Mouse (Mus musculus) forebrain, embryonic 15.5 days (tissue): Measurements from ENCODE around the gene Trmt13. TPM values are rescaled to one million over a fixed set of nuclear protein-coding genes. Genes with fewer than 3 reads are reported as not detected.

Experiments used
- ATAC-seq: fragments of 200-750 bp; cut with Nextera tagmentation; replicated peaks from 2 replicates; pipeline ENCODE4 v1.8.0; 2017; ENCODE audit warnings: mild to moderate bottlenecking, moderate TSS enrichment, moderate library complexity
- H3K27ac ChIP-seq: fragments of 300-500 bp; sonication (generic); replicated peaks from 2 replicates; pipeline ENCODE4 v1.5.1; 2015; ENCODE audit warnings: mild to moderate bottlenecking, inconsistent platforms
- H3K27me3 ChIP-seq: fragments of 300-500 bp; sonication (generic); 2 replicates; pipeline ENCODE4 v1.6.1; 2015; ENCODE audit warnings: inconsistent platforms
- H3K36me3 ChIP-seq: fragments of 300-500 bp; sonication (generic); 2 replicates; pipeline ENCODE4 v1.6.1; 2015; ENCODE audit warnings: mild to moderate bottlenecking, inconsistent platforms
- H3K4me1 ChIP-seq: fragments of 300-500 bp; sonication (generic); 2 replicates; pipeline ENCODE4 v1.6.1; 2015; ENCODE audit warnings: inconsistent platforms
- H3K4me2 ChIP-seq: fragments of 300-500 bp; sonication (generic); replicated peaks from 2 replicates; pipeline ENCODE4 v1.6.1; 2015; ENCODE audit warnings: mild to moderate bottlenecking, inconsistent platforms
- H3K4me3 ChIP-seq: fragments of 300-500 bp; sonication (generic); 2 replicates; pipeline ENCODE4 v1.5.1; 2015; ENCODE audit warnings: mild to moderate bottlenecking, inconsistent platforms
- H3K9ac ChIP-seq: fragments of 300-500 bp; sonication (generic); replicated peaks from 2 replicates; pipeline ENCODE4 v1.6.1; 2015; ENCODE audit warnings: mild to moderate bottlenecking, inconsistent platforms
- H3K9me3 ChIP-seq: fragments of 300-500 bp; sonication (generic); 2 replicates; pipeline ENCODE4 v1.6.1; 2016; ENCODE audit warnings: inconsistent platforms
- WGBS: fragments of 180-500 bp; shearing (Covaris S2); methylation state at CpG from one replicate; pipeline ENCODE4 v1.1.7; 2015; ENCODE audit warnings: mixed read lengths; 5-methylcytosine and 5-hydroxymethylcytosine counted together
- polyA plus RNA-seq: library from polyadenylated mRNA; unstranded; fragments of >200 nt; fragmentation: Nextera tagmentation; extraction: Ambion mirVana; gene quantifications from 2 replicates; pipeline ENCODE4 v1.2.1, GENCODE M21; 2015

Trmt13 gene
- polyA plus RNA-seq, 1 experiment from 2014 or later, result 25.3 TPM

- peaks cover 24% of the 10 kb centered on the region for H3K36me3 ChIP-seq
- ATAC-seq, result no peak
- WGBS, result 96% methylated on average over 7 of the region's 7 CpGs
These were observed 8.3 kb upstream of the Trmt13 start for GRCm38 (mm10) chr3:116622641-116623040.

DNA sequence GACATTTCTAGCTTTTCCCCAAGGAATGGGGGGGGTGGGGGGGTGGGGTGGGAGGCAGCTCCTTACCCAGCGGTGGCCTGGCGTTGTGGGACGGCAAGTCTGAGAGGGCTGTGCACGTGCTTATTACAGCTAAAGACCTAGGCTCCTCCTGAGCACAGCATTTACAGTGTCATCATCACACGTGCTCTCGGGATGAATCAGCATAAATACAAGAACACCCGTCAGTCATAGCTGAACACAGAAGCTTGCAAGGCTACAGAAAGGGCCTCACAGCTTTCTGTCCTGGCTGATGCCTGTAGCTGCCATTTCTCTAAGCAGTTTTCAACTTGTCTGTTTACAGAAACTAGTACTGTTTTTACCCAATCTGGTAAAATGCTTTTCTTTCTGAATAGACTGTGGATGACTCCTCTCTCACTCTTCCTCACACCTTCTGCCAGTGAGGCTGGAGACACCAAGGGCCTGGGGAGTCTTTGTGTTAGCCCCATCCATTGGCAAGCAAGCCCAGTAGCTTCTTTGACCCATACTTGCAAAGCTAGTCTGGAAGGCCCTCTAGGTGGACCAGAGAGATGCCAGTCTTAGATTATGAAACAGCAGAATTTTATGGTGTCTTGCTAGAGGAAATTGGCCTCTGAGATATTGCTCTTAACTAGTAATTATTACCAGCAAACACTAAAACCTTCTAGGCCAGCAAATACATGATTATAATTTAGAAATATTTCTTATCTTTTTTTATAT lies 6.4 kb upstream of the Trmt13 start:
- H3K4me1 ChIP-seq, result no peaks in the 10 kb centered on the region
- 89% methylated on average over 7 of the region's 7 CpGs for whole genome bisulfite sequencing
- no peaks in the 10 kb centered on the region for H3K9me3 ChIP-seq
- H3K4me3 ChIP-seq, result no peak overlapping the region
- H3K4me2 ChIP-seq, result no peak overlapping the region
- H3K36me3 ChIP-seq, result peaks cover 27% of the 10 kb centered on the region
- ATAC-seq, result no peak
- H3K27ac ChIP-seq, result no peak overlapping the region
- no peaks in the 10 kb centered on the region for H3K27me3 ChIP-seq
- no peak overlapping the region for H3K9ac ChIP-seq

More at GRCm38 (mm10) chr3:116622641-116623040, 8.3 kb upstream of the Trmt13 start:
- H3K9me3 ChIP-seq, result no peaks in the 10 kb centered on the region
- no peak overlapping the region for H3K27ac ChIP-seq
- H3K4me1 ChIP-seq, result no peaks in the 10 kb centered on the region
- H3K9ac ChIP-seq, result no peak overlapping the region
- no peak overlapping the region for H3K4me2 ChIP-seq
- no peaks in the 10 kb centered on the region for H3K27me3 ChIP-seq
- H3K4me3 ChIP-seq, result no peak overlapping the region

DNA sequence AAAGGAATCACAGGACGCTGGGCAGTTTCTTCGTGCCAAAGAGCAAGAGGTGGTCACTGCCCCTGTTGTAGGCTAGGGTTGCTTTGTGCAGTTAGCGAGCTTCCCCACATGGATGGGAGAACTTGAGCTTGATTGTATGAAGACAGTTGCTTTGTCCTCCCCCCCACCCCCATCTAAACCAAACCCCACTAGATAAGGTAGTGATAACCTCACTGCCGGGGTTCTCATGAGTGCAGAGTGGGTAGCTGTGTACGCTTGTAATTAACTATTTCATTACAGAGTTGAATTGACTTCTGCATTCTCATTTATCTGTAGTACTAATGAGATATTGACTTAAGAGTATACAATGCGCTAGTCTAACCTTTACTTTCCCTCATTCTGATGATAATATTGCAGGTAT lies 4.5 kb upstream of the Trmt13 start:
- no peaks in the 10 kb centered on the region for H3K9me3 ChIP-seq
- no peak overlapping the region for H3K4me3 ChIP-seq
- H3K27me3 ChIP-seq, result no peaks in the 10 kb centered on the region
- no peaks in the 10 kb centered on the region for H3K4me1 ChIP-seq
- no peak for ATAC-seq
- H3K9ac ChIP-seq, result no peak overlapping the region
- no peak overlapping the region for H3K27ac ChIP-seq
- H3K4me2 ChIP-seq, result no peak overlapping the region
- H3K36me3 ChIP-seq, result peaks cover 46% of the 10 kb centered on the region
- WGBS, result 83% methylated on average over 6 of the region's 6 CpGs

DNA sequence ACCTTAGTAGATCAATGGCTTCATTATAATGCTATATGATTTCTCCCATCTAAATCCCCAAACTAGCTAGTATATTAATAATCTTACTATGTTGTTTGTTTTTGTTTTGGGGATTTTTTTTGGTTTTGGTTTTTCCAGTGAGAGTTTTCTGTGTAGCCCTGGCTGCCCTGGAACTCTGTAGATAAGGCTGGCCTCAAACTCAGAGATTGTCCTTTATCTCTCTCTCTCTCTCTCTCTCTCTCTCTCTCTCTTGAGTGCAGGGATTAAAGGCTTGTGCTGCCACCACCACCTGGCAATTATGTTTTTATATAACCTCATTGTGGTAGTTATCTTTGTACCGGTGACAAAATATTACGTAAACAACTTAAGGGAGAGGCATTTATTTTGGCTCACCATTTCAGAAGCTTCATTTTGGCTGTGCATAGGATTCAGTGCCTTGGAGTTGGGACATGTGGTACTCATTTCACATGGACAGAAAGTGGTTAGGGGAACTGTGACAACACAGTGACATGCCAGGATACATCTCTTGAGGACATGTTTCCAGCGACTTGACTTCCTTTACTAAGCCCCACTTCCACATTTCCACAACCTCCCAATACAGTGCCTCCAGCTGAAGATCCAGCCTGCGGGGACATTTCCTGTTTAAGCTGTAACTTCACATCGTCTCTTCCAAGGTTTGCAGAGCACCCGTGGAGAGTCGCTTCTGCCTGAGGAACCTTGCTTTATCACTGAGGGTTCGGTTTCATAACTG lies 1.1 kb upstream of the Trmt13 start:
- H3K4me1 ChIP-seq, result no peaks in the 10 kb centered on the region
- 94% methylated on average over 8 of the region's 8 CpGs for WGBS
- H3K27ac ChIP-seq, result no peak overlapping the region
- no peak for ATAC-seq
- H3K36me3 ChIP-seq, result peaks cover 45% of the 10 kb centered on the region
- H3K9ac ChIP-seq, result no peak overlapping the region
- H3K4me2 ChIP-seq, result no peak overlapping the region
- H3K27me3 ChIP-seq, result no peaks in the 10 kb centered on the region
- H3K9me3 ChIP-seq, result no peaks in the 10 kb centered on the region
- no peak overlapping the region for H3K4me3 ChIP-seq

- H3K27ac ChIP-seq, result no peak overlapping the region
- no peaks in the 10 kb centered on the region for H3K4me1 ChIP-seq
- ATAC-seq, result no peak
- no peak overlapping the region for H3K4me3 ChIP-seq
- no peak overlapping the region for H3K9ac ChIP-seq
- no peaks in the 10 kb centered on the region for H3K9me3 ChIP-seq
- no peaks in the 10 kb centered on the region for H3K27me3 ChIP-seq
- peaks cover 6% of the 10 kb centered on the region; the same call in 1 of the 2 replicates for H3K36me3 ChIP-seq
- 75% methylated on average over 9 of the region's 9 CpGs for WGBS
- H3K4me2 ChIP-seq, result no peak overlapping the region
These were observed 9.8 kb downstream of the Trmt13 start for GRCm38 (mm10) chr3:116604570-116604969.

- Histone ChIP-seq H3K4me2 (no peak overlapping the region), H3K9ac (no peak overlapping the region), H3K27ac (no peak overlapping the region), H3K4me1 (no peaks in the 10 kb centered on the region), H3K4me3 (no peak overlapping the region), H3K9me3 (no peaks in the 10 kb centered on the region), H3K36me3 (0 out of 2 replicates have a peak, but pooled peaks cover 3% of the 10 kb centered on the region), H3K27me3 (no peaks in the 10 kb centered on the region)
- no peak for ATAC-seq
- 91% methylated on average over 5 of the region's 5 CpGs for WGBS
These were observed 12.6 kb downstream of the Trmt13 start for GRCm38 (mm10) chr3:116601781-116602180.

GRCm38 (mm10) chr3:116601005-116601404 lies 13.4 kb downstream of the Trmt13 start:
- WGBS, result 94% methylated on average over 5 of the region's 5 CpGs

GRCm38 (mm10) chr3:116599705-116600104 lies 14.7 kb downstream of the Trmt13 start:
- no peak overlapping the region for H3K9ac ChIP-seq
- no peaks in the 10 kb centered on the region for H3K9me3 ChIP-seq
- H3K36me3 ChIP-seq, result 0 out of 2 replicates have a peak, but pooled peaks cover 3% of the 10 kb centered on the region
- peaks cover 8% of the 10 kb centered on the region for H3K4me1 ChIP-seq
- no peaks in the 10 kb centered on the region for H3K27me3 ChIP-seq
- no peak overlapping the region for H3K4me3 ChIP-seq
- 85% methylated on average over 2 of the region's 2 CpGs for WGBS
- no peak for ATAC-seq
- H3K27ac ChIP-seq, result no peak overlapping the region
- no peak overlapping the region for H3K4me2 ChIP-seq

More at GRCm38 (mm10) chr3:116601005-116601404, 13.4 kb downstream of the Trmt13 start:
- Histone ChIP-seq H3K4me1 (peaks cover 1% of the 10 kb centered on the region), H3K4me3 (no peak overlapping the region), H3K9ac (no peak overlapping the region), H3K36me3 (0 out of 2 replicates have a peak, but pooled peaks cover 3% of the 10 kb centered on the region), H3K9me3 (no peaks in the 10 kb centered on the region), H3K27me3 (no peaks in the 10 kb centered on the region), H3K27ac (no peak overlapping the region), H3K4me2 (no peak overlapping the region)
- no peak for ATAC-seq

GRCm38 (mm10) chr3:116595603-116595991 lies 18.8 kb downstream of the Trmt13 start:
- H3K4me2 ChIP-seq, result peak overlapping the region; percentile 74
- no peak for ATAC-seq
- peaks cover 17% of the 10 kb centered on the region for H3K4me1 ChIP-seq
- 8% methylated on average over 10 of the region's 10 CpGs for WGBS
- H3K9me3 ChIP-seq, result no peaks in the 10 kb centered on the region
- peaks cover 12% of the 10 kb centered on the region for H3K36me3 ChIP-seq
- no peaks in the 10 kb centered on the region for H3K27me3 ChIP-seq
- peak overlapping the region; percentile 52 for H3K9ac ChIP-seq
- H3K27ac ChIP-seq, result peak overlapping the region; percentile 46; the same call in 1 of the 2 replicates
- peak overlapping the region; percentile 76 for H3K4me3 ChIP-seq

DNA sequence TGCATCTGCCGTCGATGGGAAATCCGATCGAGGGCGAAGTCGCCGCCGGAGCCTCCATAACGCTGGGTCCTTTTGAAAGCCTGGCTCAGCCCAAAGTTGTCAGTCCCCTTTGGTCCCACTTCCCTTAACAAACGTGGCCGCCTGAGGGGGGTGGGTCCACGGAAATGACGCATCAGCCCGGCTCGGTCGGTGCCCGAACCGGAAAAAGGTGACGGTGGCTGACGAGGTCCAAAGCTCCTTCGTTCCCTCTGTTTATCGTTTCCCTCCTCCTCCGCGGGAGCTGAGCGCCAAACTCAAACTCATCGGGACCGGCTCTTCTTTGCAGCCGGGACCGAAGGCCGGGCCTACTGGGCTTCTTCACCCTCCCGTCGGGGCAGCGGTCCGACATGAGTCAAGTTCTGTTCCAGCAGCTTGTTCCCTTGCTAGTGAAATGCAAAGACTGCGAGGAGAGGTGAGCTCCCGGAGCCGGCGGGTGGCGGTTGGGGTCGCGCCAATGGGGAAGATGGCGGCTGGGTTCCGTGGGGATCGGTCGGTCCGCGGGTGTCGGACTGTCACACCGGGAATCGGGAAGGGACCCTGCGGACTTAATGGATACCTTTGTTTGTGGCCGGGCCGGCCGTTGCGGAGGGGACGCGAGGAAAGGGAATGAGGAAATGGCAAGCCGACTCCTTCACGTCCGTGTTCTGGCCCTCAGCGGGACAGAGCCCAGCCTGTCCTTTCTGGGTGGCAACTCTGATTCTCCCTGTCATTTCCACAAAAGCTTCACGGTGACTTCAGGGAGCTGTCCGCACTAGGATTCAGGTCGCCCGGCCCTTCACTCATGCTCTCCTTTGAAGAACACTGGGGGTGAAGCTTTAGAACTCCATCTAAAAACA lies 19.4 kb downstream of the Trmt13 start, which contains the start of gene Sass6:
TSS of gene Sass6 (plus strand) at position 255 of the 875 bp plus-strand sequence.
- H3K27me3 ChIP-seq, result no peaks in the 10 kb centered on the region
- H3K4me3 ChIP-seq, result peak within 1 kb of the TSS; percentile 76
- H3K9ac ChIP-seq, result peak within 1 kb of the TSS; percentile 74
- peak within 1 kb of the TSS; percentile 89 for H3K27ac ChIP-seq
- WGBS, result under 1% methylated on average over 65 of the region's 65 CpGs
- no peaks in the 10 kb centered on the region for H3K9me3 ChIP-seq
- H3K4me2 ChIP-seq, result peak within 1 kb of the TSS; percentile 74
- peak; percentile 99 for ATAC-seq
- peaks cover 17% of the 10 kb centered on the region for H3K4me1 ChIP-seq
- peaks cover 17% of the 10 kb centered on the region for H3K36me3 ChIP-seq

DNA sequence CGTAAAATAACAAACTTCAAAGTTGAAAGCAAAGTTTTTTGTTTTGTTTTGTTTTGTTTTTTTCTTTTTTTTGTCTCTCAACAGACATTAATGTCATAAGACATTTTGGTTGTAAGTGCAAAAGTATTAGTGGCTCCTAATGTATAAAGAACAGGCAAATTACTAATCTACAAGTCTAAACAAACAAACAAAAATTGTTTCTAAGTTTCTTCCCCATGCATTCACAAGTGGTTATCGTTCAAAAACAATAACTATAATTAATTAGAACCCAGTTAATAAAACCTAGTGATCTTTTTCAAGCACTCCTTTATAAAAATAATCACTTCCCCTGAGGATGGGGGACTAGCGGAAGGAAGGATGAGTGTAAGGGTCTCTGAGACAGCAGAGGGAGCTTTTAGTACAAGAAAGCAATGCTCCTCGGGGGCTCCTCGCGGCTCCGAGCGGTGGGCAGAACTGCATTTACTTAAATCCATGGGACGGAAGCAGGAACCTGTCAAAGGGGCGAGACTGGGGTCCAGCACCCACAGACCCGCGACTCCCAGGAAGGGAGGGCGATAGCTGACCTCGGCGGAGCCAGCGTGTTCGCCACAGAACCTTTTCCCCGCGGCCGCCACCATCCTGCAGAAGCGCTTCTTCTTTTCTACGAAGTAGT lies 20.2 kb downstream of the Trmt13 start:
- WGBS, result 2% methylated on average over 22 of the region's 22 CpGs

More for the DNA sequence above, 20.2 kb downstream of the Trmt13 start:
- Histone ChIP-seq H3K36me3 (peaks cover 24% of the 10 kb centered on the region), H3K27me3 (no peaks in the 10 kb centered on the region), H3K9me3 (no peaks in the 10 kb centered on the region), H3K4me1 (peaks cover 17% of the 10 kb centered on the region), H3K4me3 (peak overlapping the region; percentile 76), H3K4me2 (peak overlapping the region; percentile 42), H3K27ac (peak overlapping the region; percentile 89), H3K9ac (peak overlapping the region; percentile 74)
- ATAC-seq, result peak; percentile 83
